Mouse (Mus musculus) fibroblast of lung, adult 2 months (primary cell): ENCODE measurements around the gene 2410015M20Rik.
A peak's percentile ranks its signal among the peaks of the same experiment; 100 is the strongest.
"Not testable (repeated sequence)": the region's sequence is repeated elsewhere in the genome, so short reads cannot be mapped to it uniquely, and the experiment has no call there.

Experiments used
- DNase-seq: peaks from one replicate; pipeline ENCODE4 v3.0.0-alpha.2; 2011; ENCODE audit warnings: low read depth

Gene 2410015M20Rik

GRCm38 (mm10) chr17:56613236-56613844 lies 3.8 kb upstream of the 2410015M20Rik start, which contains the start of gene Rpl36:
Gene Rpl36 (plus strand): TSS chr17:56613416.
- peak; percentile 80 for DNase-seq

- DNase-seq = not testable (repeated sequence)
These were observed 3.0 kb upstream of the 2410015M20Rik start for GRCm38 (mm10) chr17:56612565-56612939.

- no peak for DNase-seq
These were observed 2.4 kb upstream of the 2410015M20Rik start for GRCm38 (mm10) chr17:56611861-56612564.

- no peak for DNase-seq
These were observed 1.8 kb upstream of the 2410015M20Rik start for GRCm38 (mm10) chr17:56611323-56611722.

- DNase-seq = no peak
These were observed 872 bp downstream of the 2410015M20Rik start for GRCm38 (mm10) chr17:56608699-56609098.

GRCm38 (mm10) chr17:56607521-56608062 lies 2.0 kb downstream of the 2410015M20Rik start:
- DNase-seq = no peak

- DNase-seq = no peak
These were observed 4.1 kb downstream of the 2410015M20Rik start for GRCm38 (mm10) chr17:56605431-56605830.

- no peak for DNase-seq
These were observed 5.1 kb downstream of the 2410015M20Rik start for GRCm38 (mm10) chr17:56604422-56604821.

GRCm38 (mm10) chr17:56604070-56604380 lies 5.5 kb downstream of the 2410015M20Rik start:
- no peak for DNase-seq

GRCm38 (mm10) chr17:56603186-56604069 lies 6.1 kb downstream of the 2410015M20Rik start:
- DNase-seq = no peak

GRCm38 (mm10) chr17:56593527-56594271 lies 15.9 kb downstream of the 2410015M20Rik start:
- DNase-seq = no peak

GRCm38 (mm10) chr17:56592553-56592952 lies 17.0 kb downstream of the 2410015M20Rik start:
- no peak for DNase-seq

GRCm38 (mm10) chr17:56588921-56589320 lies 20.6 kb downstream of the 2410015M20Rik start:
- no peak for DNase-seq

GRCm38 (mm10) chr17:56587773-56588172 lies 21.8 kb downstream of the 2410015M20Rik start:
- no peak for DNase-seq

GRCm38 (mm10) chr17:56585171-56585821 lies 24.3 kb downstream of the 2410015M20Rik start:
- DNase-seq = no peak

GRCm38 (mm10) chr17:56584257-56585130 lies 25.1 kb downstream of the 2410015M20Rik start, which contains the start of the genes Safb2 and Safb:
Gene Safb2 (minus strand): TSS chr17:56584585.
Gene Safb (plus strand): TSS chr17:56584825.
- peak; percentile 99 for DNase-seq

- DNase-seq = no peak
These were observed 25.8 kb downstream of the 2410015M20Rik start for GRCm38 (mm10) chr17:56583611-56584256.

GRCm38 (mm10) chr17:56583071-56583470 lies 26.5 kb downstream of the 2410015M20Rik start:
- no peak for DNase-seq

GRCm38 (mm10) chr17:56572939-56573338 lies 36.6 kb downstream of the 2410015M20Rik start:
- DNase-seq = no peak
